Mouse (Mus musculus): ENCODE measurements around the gene Rab36.

- TF ChIP-seq CTCF (IDR thresholded peaks at IDR 0.05; ENCODE audit: borderline replicate concordance, control insufficient read depth, extremely low read depth, insufficient read depth, low read length, poor library complexity): no peak
- TF ChIP-seq POLR2A (IDR thresholded peaks at IDR 0.05; ENCODE audit: control insufficient read depth, extremely low read depth, insufficient read depth, low read length, poor library complexity): no peak
Measured at GRCm38 (mm10) chr10:75055672-75056071, 18.8 kb downstream of the Rab36 start.
